Mouse (Mus musculus): ENCODE measurements around the gene Asb17.

- TF ChIP-seq POLR2A (IDR thresholded peaks at IDR 0.05; ENCODE audit: extremely low read depth, insufficient read depth, low read length) = no peak
- TF ChIP-seq CTCF (IDR thresholded peaks at IDR 0.05; ENCODE audit: low read depth, low read length) = no peak
Observed at GRCm38 (mm10) chr3:153836316-153836715, 7.7 kb upstream of the Asb17 start.

Data from liver, adult 2 months (tissue).